Mouse (Mus musculus) lung, postnatal 0 days (tissue): ENCODE results near the gene Kcnk13. TPM values are rescaled to one million over a fixed set of nuclear protein-coding genes. Genes with fewer than 3 reads are reported as not detected.

Experiments
- ATAC-seq: fragments of 200-750 bp; cut with Nextera tagmentation; 2 replicates; pipeline ENCODE4 v1.8.0; 2017; ENCODE audit warnings: moderate library complexity
- DNase-seq: peaks from one replicate; pipeline ENCODE4 v3.0.0-alpha.2; 2016; ENCODE audit warnings: low spot score
- H3K27ac ChIP-seq: fragments of 300-500 bp; sonication (generic); 2 replicates; pipeline ENCODE4 v1.5.1; 2014; ENCODE audit warnings: antibody characterized with exemption, mild to moderate bottlenecking, low read length, mixed read lengths
- H3K27me3 ChIP-seq: fragments of 300-500 bp; sonication (generic); replicated peaks from 2 replicates; pipeline ENCODE4 v1.6.1; 2014; ENCODE audit warnings: low read length, mixed read lengths; ENCODE audit not compliant: insufficient read depth
- H3K36me3 ChIP-seq: fragments of 300-500 bp; sonication (generic); 2 replicates; pipeline ENCODE4 v1.6.1; 2014; ENCODE audit warnings: low read length, mixed read lengths; ENCODE audit not compliant: insufficient read depth
- H3K4me1 ChIP-seq: fragments of 300-500 bp; sonication (generic); 2 replicates; pipeline ENCODE4 v1.6.1; 2014; ENCODE audit warnings: antibody characterized with exemption, low read depth, low read length, mixed read lengths; ENCODE audit not compliant: insufficient read depth
- H3K4me2 ChIP-seq: fragments of 300-500 bp; sonication (generic); replicated peaks from 2 replicates; pipeline ENCODE4 v1.6.1; 2014; ENCODE audit warnings: low read depth, mild to moderate bottlenecking, low read length, moderate library complexity, mixed read lengths
- H3K4me3 ChIP-seq: fragments of 300-500 bp; sonication (generic); 2 replicates; pipeline ENCODE4 v1.5.1; 2014; ENCODE audit warnings: low read depth, low read length
- H3K9ac ChIP-seq: fragments of 300-500 bp; sonication (generic); replicated peaks from 2 replicates; pipeline ENCODE4 v1.6.1; 2014; ENCODE audit warnings: low read depth, mild to moderate bottlenecking
- H3K9me3 ChIP-seq: fragments of 300-500 bp; sonication (generic); 2 replicates; pipeline ENCODE4 v1.6.1; 2016; ENCODE audit warnings: low read length, mixed read lengths
- CTCF ChIP-seq: IDR thresholded peaks from 2 replicates; pipeline ENCODE4 v1.5.1; 2016; ENCODE audit warnings: antibody characterized with exemption, mild to moderate bottlenecking
- EP300 ChIP-seq: IDR thresholded peaks from 2 replicates; pipeline ENCODE4 v1.6.1; 2016; ENCODE audit warnings: antibody characterized with exemption, mild to moderate bottlenecking, control low read depth
- WGBS: fragments of 180-500 bp; shearing (Covaris S2); extraction: QIAGEN DNeasy Blood & Tissue Kit; methylation state at CpG from one replicate; pipeline ENCODE4 v1.1.7; 2014; 5-methylcytosine and 5-hydroxymethylcytosine counted together
- microRNA-seq: library from miRNA; unstranded; fragments of <30 nt; microRNA quantifications from one replicate; pipeline ENCODE4, GENCODE M21; 2016
- polyA plus RNA-seq: library from polyadenylated mRNA; unstranded; fragments of >200 nt; fragmentation: Nextera tagmentation; extraction: Ambion mirVana; gene quantifications from 2 replicates; pipeline ENCODE4 v1.2.1, GENCODE M21; 2015

Gene Kcnk13
- polyA plus RNA-seq, 1 experiment from 2014 or later: 7.8 TPM

DNA sequence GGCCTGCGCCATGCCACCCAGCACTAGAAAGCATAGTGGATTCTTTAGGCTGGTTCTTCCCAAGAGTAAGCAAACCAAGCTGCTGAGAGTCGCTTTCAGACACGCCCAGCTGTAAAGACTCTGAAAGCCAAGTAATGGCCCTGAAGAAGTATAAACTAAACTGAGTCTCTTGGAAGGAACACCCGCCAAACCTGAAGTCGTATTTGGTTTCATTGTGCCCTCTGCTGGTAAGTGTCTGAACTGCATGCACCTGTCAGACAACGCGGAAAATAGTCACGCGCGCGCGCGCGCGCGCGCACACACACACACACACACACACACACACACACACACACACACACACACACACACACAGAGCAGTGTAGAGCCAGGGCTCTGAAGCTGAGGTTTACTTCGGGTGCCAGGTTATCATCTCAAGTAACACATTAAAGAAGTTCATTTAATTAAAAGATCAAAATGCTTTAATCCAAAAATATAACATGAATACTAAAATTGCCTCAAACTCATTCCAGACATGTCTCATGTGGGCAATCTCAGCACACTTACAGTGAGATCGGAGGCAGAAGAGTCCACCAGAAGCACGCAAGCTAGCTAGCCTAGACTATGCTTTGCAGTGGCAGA is 142.1 kb downstream of the Kcnk13 start:
- Histone ChIP-seq H3K4me3 (no peak overlapping the region), H3K9ac (no peak overlapping the region), H3K9me3 (no peaks in the 10 kb centered on the region), H3K27me3 (no peaks in the 10 kb centered on the region), H3K4me2 (no peak overlapping the region), H3K36me3 (no peaks in the 10 kb centered on the region), H3K27ac (no peak overlapping the region), H3K4me1 (peaks cover 5% of the 10 kb centered on the region; the same call in 1 of the 2 replicates)
- 13% methylated on average over 18 of the region's 20 CpGs for WGBS
- ATAC-seq: peak; percentile 52; the same call in 1 of the 2 replicates
- DNase-seq: peak; percentile 92
- no peak for TF ChIP-seq EP300
- peak; percentile 90 for TF ChIP-seq CTCF

DNA sequence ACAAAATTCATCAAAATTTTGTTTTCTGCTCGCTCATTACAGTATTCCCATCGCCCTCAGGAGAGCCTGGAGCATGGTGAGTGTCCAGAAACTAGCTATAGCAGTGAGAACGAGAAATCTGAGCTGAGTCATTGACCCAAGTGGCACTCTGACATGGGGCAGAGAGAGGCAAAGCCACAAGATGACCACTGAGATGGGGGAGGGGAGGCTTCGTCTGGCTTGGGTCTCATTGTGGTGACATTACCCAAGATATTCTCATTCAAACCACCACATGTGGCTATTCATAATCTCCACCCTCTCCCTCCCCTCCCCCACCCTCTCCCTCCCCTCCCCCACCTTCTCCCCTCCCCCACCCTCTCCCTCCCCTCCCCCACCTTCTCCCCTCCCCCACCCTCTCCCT is 143.1 kb downstream of the Kcnk13 start:
- Histone ChIP-seq H3K27ac (no peak overlapping the region), H3K9ac (no peak overlapping the region), H3K9me3 (no peaks in the 10 kb centered on the region), H3K4me1 (peaks cover 5% of the 10 kb centered on the region; the same call in 1 of the 2 replicates), H3K4me2 (no peak overlapping the region), H3K27me3 (no peaks in the 10 kb centered on the region), H3K36me3 (no peaks in the 10 kb centered on the region), H3K4me3 (no peak overlapping the region)
- DNase-seq: no peak
- no peak for TF ChIP-seq EP300
- TF ChIP-seq CTCF: no peak
- 44% methylated on average over 4 of the region's 4 CpGs for WGBS
- ATAC-seq: no peak

DNA sequence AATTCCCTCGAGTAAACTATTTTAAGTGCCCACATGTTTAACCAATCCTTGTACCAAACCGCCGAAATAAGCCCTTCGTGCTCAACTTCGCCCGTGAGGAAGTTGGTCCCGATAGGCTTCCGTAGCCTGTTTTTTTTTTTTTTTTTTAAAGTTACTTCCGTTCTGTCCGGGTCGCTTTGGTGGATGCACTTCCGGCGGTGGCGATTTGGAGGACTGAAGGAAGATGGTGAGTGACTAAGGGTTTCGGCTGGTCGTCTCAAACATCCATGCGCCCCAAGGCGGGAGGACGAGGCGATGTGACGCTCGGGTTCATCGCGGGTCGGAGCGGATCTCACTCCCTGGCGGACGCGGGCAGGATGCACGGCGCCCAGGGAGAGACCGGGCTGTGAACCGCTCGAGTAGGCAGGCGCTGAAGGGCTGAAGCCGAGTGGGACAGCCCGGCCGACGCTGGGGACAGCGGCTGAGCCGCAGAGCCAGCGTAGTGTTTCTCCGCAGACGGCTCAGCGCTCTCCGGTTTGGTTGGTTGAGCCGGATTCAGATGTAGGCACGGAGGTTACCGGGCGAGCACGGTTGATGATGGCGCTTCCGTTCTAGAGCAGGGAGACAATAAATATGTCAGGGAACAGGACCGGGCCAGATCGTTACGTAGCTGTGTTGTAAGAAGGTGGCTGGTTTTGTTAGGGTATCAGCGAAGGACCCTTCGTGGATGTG is 145.8 kb downstream of the Kcnk13 start, which contains the start of gene Psmc1:
Gene Psmc1, plus strand, starts transcription at position 169 of the 711 bp plus-strand sequence.
- WGBS: under 1% methylated on average over 58 of the region's 58 CpGs
- peak within 1 kb of the TSS; percentile 93 for H3K27ac ChIP-seq
- peak within 1 kb of the TSS; percentile 76 for H3K4me2 ChIP-seq
- no peaks in the 10 kb centered on the region for H3K27me3 ChIP-seq
- H3K9ac ChIP-seq: peak within 1 kb of the TSS; percentile 91
- peak within 1 kb of the TSS; percentile 87 for H3K4me3 ChIP-seq
- H3K36me3 ChIP-seq: peaks cover 13% of the 10 kb centered on the region
- no peaks in the 10 kb centered on the region for H3K9me3 ChIP-seq
- peaks cover 5% of the 10 kb centered on the region; the same call in 1 of the 2 replicates for H3K4me1 ChIP-seq
- ATAC-seq: peak; percentile 84
- TF ChIP-seq CTCF (peak; percentile 13; the same call in 1 of the 2 replicates), EP300 (peak; percentile 86)
- peak; percentile 93 for DNase-seq

Small RNAs within 50 kb of the gene (microRNA-seq; reads per million reads assigned to microRNA genes)
- gene Gm23291: not detected

Other genes with a start within 250 kb of the Kcnk13 start
- 2.2 and 2.7 TPM in 2 replicates for gene Efcab11, start 80.1 kb upstream of the Kcnk13 start, polyA plus RNA-seq
- gene Tdp1, start 80.0 kb upstream of the Kcnk13 start, polyA plus RNA-seq: 14.2 and 17.2 TPM in 2 replicates
- 155 and 160 TPM in 2 replicates for gene Psmc1, start 145.7 kb downstream of the Kcnk13 start, polyA plus RNA-seq
- gene Nrde2, start 195.2 kb downstream of the Kcnk13 start, polyA plus RNA-seq: 10.8 and 11.1 TPM in 2 replicates
- 2,106 and 2,119 TPM in 2 replicates for gene Calm1, start 234.9 kb downstream of the Kcnk13 start, polyA plus RNA-seq